Mouse (Mus musculus) hematopoietic stem cell, adult 5-6 weeks (primary cell): ENCODE results near the gene Ctsc. TPM values are rescaled to one million over a fixed set of nuclear protein-coding genes. Genes with fewer than 3 reads are reported as not detected.

ENCODE experiments used
- ATAC-seq, 2 experiments: fragments of 125-278 bp in 1 of 2; replicated peaks in 1 of 2; 2 replicates each; pipeline ENCODE4 v1.8.0; 2016 to 2017; ENCODE audit warnings: inconsistent platforms in 2 of 2, mild to moderate bottlenecking in 2 of 2, moderate number of reproducible peaks in 2 of 2, low read depth in 1 of 2, moderate TSS enrichment in 1 of 2; ENCODE audit not compliant: low FRiP score in 2 of 2, poor library complexity in 2 of 2, severe bottlenecking in 2 of 2, insufficient read depth in 1 of 2, low TSS enrichment in 1 of 2
- total RNA-seq: library from RNA; stranded (forward); fragments of 172-1452, 232-1000 nt; gene quantifications from 2 replicates; pipeline ENCODE4 v1.2.3, GENCODE M21; 2017

The Ctsc gene
- total RNA-seq, 1 experiment from 2014 or later, result 55.9 TPM

- no peak for ATAC-seq
These were observed 7.4 kb downstream of the Ctsc start for GRCm38 (mm10) chr7:88285276-88285675.

- no peak for ATAC-seq
These were observed 13.2 kb downstream of the Ctsc start for GRCm38 (mm10) chr7:88291036-88291435.

GRCm38 (mm10) chr7:88292044-88292443 lies 14.2 kb downstream of the Ctsc start:
- ATAC-seq, result no peak

- ATAC-seq, result no peak
These were observed 16.0 kb downstream of the Ctsc start for GRCm38 (mm10) chr7:88293907-88294306.

GRCm38 (mm10) chr7:88295989-88296388 lies 18.1 kb downstream of the Ctsc start:
- ATAC-seq, result no peak

GRCm38 (mm10) chr7:88296932-88297331 lies 19.0 kb downstream of the Ctsc start:
- no peak for ATAC-seq

GRCm38 (mm10) chr7:88305750-88306149 lies 27.9 kb downstream of the Ctsc start:
- ATAC-seq, result no peak

- ATAC-seq, result no peak
These were observed 28.8 kb downstream of the Ctsc start for GRCm38 (mm10) chr7:88306725-88307124.

GRCm38 (mm10) chr7:88310398-88311180 lies 32.7 kb downstream of the Ctsc start:
- no peak for ATAC-seq

- no peak for ATAC-seq
These were observed 38.5 kb downstream of the Ctsc start for GRCm38 (mm10) chr7:88316408-88316807.

- ATAC-seq, result no peak
These were observed 40.6 kb downstream of the Ctsc start for GRCm38 (mm10) chr7:88318474-88318873.

- ATAC-seq, result peak in 1 of 2 experiments; percentile 12; a peak in 1 of 4 replicates
These were observed 41.0 kb downstream of the Ctsc start for GRCm38 (mm10) chr7:88318904-88319303.

- peak; percentile 33 to 44; a peak in 3 of 4 replicates for ATAC-seq
These were observed 41.7 kb downstream of the Ctsc start for GRCm38 (mm10) chr7:88319414-88320140.

- ATAC-seq, result peak; percentile 62 to 68
These were observed 42.9 kb downstream of the Ctsc start for GRCm38 (mm10) chr7:88320628-88321336.

- ATAC-seq, result no peak
These were observed 44.5 kb downstream of the Ctsc start for GRCm38 (mm10) chr7:88322431-88322830.

- no peak for ATAC-seq
These were observed 49.6 kb downstream of the Ctsc start for GRCm38 (mm10) chr7:88327495-88327894.

- peak; percentile 92 to 93 for ATAC-seq
These were observed 65.9 kb downstream of the Ctsc start for GRCm38 (mm10) chr7:88343828-88344227.

- no peak for ATAC-seq
These were observed 68.2 kb downstream of the Ctsc start for GRCm38 (mm10) chr7:88346035-88346434.
